Mouse (Mus musculus) heart, embryonic 13.5 days (tissue): ENCODE measurements around the gene Amz1. TPM values are rescaled to one million over a fixed set of nuclear protein-coding genes. Genes with fewer than 3 reads are reported as not detected.

Experiments used
- ATAC-seq: fragments of 200-750 bp; cut with Nextera tagmentation; 2 replicates; pipeline ENCODE4 v1.8.0; 2017; ENCODE audit warnings: moderate TSS enrichment; ENCODE audit not compliant: insufficient number of reproducible peaks, low FRiP score, low TSS enrichment; ENCODE audit errors: extremely low read depth
- H3K27ac ChIP-seq: fragments of 300-500 bp; sonication (generic); replicated peaks from 2 replicates; pipeline ENCODE4 v1.5.1; 2015; ENCODE audit warnings: moderate library complexity, mild to moderate bottlenecking, inconsistent platforms
- H3K27me3 ChIP-seq: fragments of 300-500 bp; sonication (generic); replicated peaks from 2 replicates; pipeline ENCODE4 v1.6.1; 2015; ENCODE audit warnings: mild to moderate bottlenecking, inconsistent platforms
- H3K36me3 ChIP-seq: fragments of 300-500 bp; sonication (generic); 2 replicates; pipeline ENCODE4 v1.6.1; 2015; ENCODE audit warnings: mild to moderate bottlenecking, inconsistent platforms
- H3K4me1 ChIP-seq: fragments of 300-500 bp; sonication (generic); 2 replicates; pipeline ENCODE4 v1.6.1; 2015; ENCODE audit warnings: inconsistent platforms
- H3K4me2 ChIP-seq: fragments of 300-500 bp; sonication (generic); 2 replicates; pipeline ENCODE4 v1.6.1; 2015; ENCODE audit warnings: inconsistent platforms, mild to moderate bottlenecking, moderate library complexity
- H3K4me3 ChIP-seq: fragments of 300-500 bp; sonication (generic); 2 replicates; pipeline ENCODE4 v1.5.1; 2015; ENCODE audit warnings: moderate library complexity, mild to moderate bottlenecking, inconsistent platforms
- H3K9ac ChIP-seq: fragments of 300-500 bp; sonication (generic); 2 replicates; pipeline ENCODE4 v1.6.1; 2015; ENCODE audit warnings: inconsistent platforms, mild to moderate bottlenecking, moderate library complexity
- H3K9me3 ChIP-seq: fragments of 300-500 bp; sonication (generic); 2 replicates; pipeline ENCODE4 v1.6.1; 2016; ENCODE audit warnings: inconsistent platforms
- WGBS: fragments of 180-500 bp; shearing (Covaris S2); methylation state at CpG from one replicate; pipeline ENCODE4 v1.1.7; 2015; ENCODE audit warnings: mixed read lengths; 5-methylcytosine and 5-hydroxymethylcytosine counted together
- polyA plus RNA-seq: library from polyadenylated mRNA; unstranded; fragments of >200 nt; fragmentation: Nextera tagmentation; extraction: Ambion mirVana; gene quantifications from 2 replicates; pipeline ENCODE4 v1.2.1, GENCODE M21; 2015

Gene Amz1
- polyA plus RNA-seq, 1 experiment from 2014 or later = 0.60 TPM

DNA sequence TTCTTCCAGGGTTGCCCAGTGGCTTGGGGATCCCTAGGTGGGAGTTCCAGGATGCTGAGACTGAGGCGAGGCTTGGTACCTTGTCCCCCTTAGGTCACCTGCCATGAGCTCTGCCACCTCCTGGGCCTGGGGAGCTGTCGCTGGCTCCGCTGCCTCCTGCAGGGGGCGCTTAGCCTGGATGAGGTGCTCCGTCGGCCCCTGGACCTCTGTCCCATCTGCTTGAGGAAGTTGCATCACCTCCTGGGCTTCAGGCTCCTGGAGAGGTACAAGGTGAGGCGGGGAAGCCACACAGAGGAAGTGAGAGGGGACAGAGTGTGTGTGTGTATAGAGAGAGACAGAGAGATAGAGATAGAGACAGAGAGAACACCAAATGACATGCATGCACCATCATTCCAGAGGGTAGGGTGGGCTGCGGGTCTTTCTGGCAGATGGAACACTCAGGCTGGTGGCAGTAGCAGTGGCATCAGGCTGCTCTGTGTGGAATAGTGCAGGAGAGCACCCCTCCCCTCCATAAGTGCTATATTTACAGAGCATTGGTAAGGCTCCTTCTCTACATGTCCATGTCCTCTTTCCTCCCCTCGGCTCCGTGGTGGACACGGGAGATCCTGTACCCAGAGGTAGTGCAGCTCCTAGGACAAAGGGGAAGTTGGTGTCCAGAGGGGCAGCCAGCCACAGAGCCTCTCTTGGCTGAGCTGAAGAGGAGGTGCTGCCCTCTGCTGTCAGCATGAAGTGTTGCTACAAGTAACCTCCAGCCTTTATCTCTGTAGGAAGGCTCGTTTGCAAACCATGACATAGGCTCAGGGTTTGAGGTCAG is 25.3 kb downstream of the Amz1 start:
- peak; percentile 28; the same call in 1 of the 2 replicates for ATAC-seq
- H3K27me3 ChIP-seq = no peaks in the 10 kb centered on the region
- peaks cover 10% of the 10 kb centered on the region for H3K4me1 ChIP-seq
- peak overlapping the region; percentile 64 for H3K4me2 ChIP-seq
- H3K9me3 ChIP-seq = peaks cover 4% of the 10 kb centered on the region; the same call in 1 of the 2 replicates
- WGBS = 11% methylated on average over 12 of the region's 12 CpGs
- peaks cover 6% of the 10 kb centered on the region; the same call in 1 of the 2 replicates for H3K36me3 ChIP-seq
- H3K4me3 ChIP-seq = peak overlapping the region; percentile 42
- H3K27ac ChIP-seq = no peak overlapping the region; the same call in 1 of the 2 replicates
- H3K9ac ChIP-seq = peak overlapping the region; percentile 75

DNA sequence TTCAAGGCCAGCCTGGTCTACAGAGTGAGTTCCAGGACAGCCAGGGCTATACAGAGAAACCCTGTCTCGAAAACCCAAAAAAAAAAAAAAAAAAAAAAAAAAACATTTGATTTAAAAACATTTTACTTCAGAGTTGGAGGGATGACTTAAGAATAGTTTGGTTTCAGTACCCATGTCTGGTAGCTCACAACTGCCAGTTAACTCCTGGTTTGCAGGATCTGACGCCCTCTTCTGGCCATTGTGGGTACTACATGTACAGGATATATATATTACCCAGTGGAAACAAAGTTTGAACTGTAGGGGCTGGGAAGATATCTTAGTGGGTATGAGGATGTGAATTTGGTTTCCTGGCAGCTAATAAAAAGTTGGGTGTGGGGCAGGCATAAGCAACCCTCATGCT is 27.0 kb downstream of the Amz1 start:
- H3K9me3 ChIP-seq = peaks cover 7% of the 10 kb centered on the region
- 0% methylated on average over 1 of the region's 2 CpGs for WGBS
- H3K27me3 ChIP-seq = no peaks in the 10 kb centered on the region
- H3K4me3 ChIP-seq = no peak overlapping the region
- no peak overlapping the region for H3K4me2 ChIP-seq
- H3K9ac ChIP-seq = no peak overlapping the region
- peaks cover 14% of the 10 kb centered on the region for H3K4me1 ChIP-seq
- no peak overlapping the region for H3K27ac ChIP-seq
- no peak for ATAC-seq
- H3K36me3 ChIP-seq = peaks cover 16% of the 10 kb centered on the region

DNA sequence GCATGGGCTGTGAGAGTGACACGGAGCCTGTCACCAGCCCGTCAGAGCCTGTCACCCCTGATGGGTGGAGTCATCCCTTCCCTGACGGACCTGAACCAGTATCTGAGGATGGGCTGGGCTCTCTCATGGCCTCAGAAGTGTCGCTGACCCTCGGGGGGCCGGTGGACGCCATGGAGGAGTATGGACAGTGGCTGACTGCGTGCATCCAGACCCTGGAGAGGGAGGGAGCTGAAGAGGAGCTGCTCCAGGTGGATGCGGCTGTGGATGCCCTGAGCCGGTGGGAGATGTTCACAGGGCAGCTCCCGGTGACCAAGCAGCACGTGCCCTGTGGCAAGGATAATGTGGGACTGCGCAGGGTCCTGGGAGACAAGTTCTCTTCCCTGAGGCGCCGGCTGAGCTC is 28.1 kb downstream of the Amz1 start:
- Histone ChIP-seq H3K4me2 (no peak overlapping the region), H3K4me3 (no peak overlapping the region), H3K9me3 (peaks cover 7% of the 10 kb centered on the region), H3K36me3 (peaks cover 17% of the 10 kb centered on the region), H3K4me1 (peaks cover 25% of the 10 kb centered on the region), H3K27me3 (no peaks in the 10 kb centered on the region), H3K9ac (no peak overlapping the region), H3K27ac (no peak overlapping the region)
- 83% methylated on average over 15 of the region's 15 CpGs for WGBS
- no peak for ATAC-seq

DNA sequence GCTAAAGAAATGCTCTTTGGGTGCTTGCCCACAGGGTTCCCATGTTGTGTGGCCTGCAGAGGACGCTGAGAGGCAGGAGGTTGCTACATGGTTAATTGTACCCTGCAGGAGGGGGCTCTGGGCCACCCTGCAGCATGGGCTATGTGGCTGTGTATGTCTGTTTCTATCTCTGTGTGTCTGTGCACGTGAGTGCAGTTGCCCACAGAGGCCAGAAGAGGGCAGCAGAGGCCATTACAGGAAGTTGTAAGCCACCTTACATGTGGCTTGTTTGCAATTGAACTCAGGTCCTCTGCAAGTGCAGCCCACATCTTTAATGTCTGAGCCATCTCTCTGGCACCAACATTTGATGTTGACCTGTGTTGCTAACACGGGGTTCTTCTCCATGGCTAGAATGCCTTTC is 28.7 kb downstream of the Amz1 start:
- ATAC-seq = no peak
- Histone ChIP-seq H3K4me3 (no peak overlapping the region), H3K27ac (no peak overlapping the region), H3K36me3 (peaks cover 23% of the 10 kb centered on the region), H3K9ac (no peak overlapping the region), H3K4me1 (peaks cover 28% of the 10 kb centered on the region), H3K27me3 (no peaks in the 10 kb centered on the region), H3K4me2 (no peak overlapping the region), H3K9me3 (peaks cover 7% of the 10 kb centered on the region)
- 92% methylated on average over 3 of the region's 3 CpGs for WGBS

DNA sequence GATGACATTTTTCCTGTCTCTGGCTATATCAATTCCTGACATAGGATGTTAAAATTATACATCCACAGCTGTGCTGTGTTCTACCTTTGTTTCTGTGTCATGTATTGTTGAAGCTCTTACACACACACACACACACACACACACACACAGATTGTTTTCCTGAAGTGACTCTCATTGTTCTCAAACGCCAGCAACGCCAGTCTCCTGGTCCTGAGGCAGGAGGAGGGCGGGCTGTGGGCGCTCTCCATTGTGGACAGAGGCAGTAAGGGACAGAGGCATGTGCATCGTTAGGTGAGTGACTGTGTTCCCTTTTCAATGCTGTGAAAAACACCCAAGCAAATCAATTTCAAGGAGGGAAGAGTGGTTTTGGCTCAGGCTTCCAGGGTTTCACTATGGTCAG is 29.3 kb downstream of the Amz1 start:
- WGBS = 73% methylated on average over 5 of the region's 5 CpGs
- H3K9ac ChIP-seq = no peak overlapping the region
- H3K36me3 ChIP-seq = peaks cover 29% of the 10 kb centered on the region
- H3K27ac ChIP-seq = no peak overlapping the region
- H3K4me2 ChIP-seq = no peak overlapping the region
- peaks cover 28% of the 10 kb centered on the region for H3K4me1 ChIP-seq
- no peak for ATAC-seq
- H3K27me3 ChIP-seq = no peaks in the 10 kb centered on the region
- peaks cover 7% of the 10 kb centered on the region for H3K9me3 ChIP-seq
- H3K4me3 ChIP-seq = no peak overlapping the region

DNA sequence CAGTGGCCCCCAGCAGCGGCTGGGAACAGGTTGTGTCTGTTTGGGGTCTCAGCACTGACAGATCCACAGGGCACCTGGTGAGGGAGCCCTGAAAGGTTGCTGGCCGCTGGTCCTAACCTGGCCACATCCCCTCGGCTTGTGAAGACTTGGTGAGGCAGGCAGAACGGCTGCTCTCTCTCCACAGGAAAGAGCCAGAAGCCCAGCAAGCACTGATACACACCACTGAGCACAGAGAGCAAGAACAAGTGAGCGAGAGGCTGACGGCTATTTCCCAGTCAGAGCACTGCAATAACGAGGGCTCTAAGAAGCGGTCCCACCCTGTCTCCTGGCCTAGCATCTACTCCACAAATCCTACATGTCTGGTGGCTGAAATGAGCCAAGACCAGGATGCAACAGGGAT is 34.9 kb downstream of the Amz1 start:
- Histone ChIP-seq H3K27me3 (no peaks in the 10 kb centered on the region), H3K4me3 (no peak overlapping the region), H3K27ac (no peak overlapping the region), H3K36me3 (peaks cover 71% of the 10 kb centered on the region), H3K4me1 (peaks cover 23% of the 10 kb centered on the region), H3K4me2 (no peak overlapping the region), H3K9ac (no peak overlapping the region), H3K9me3 (peaks cover 2% of the 10 kb centered on the region; the same call in 1 of the 2 replicates)
- no peak for ATAC-seq
- 85% methylated on average over 8 of the region's 8 CpGs for WGBS

DNA sequence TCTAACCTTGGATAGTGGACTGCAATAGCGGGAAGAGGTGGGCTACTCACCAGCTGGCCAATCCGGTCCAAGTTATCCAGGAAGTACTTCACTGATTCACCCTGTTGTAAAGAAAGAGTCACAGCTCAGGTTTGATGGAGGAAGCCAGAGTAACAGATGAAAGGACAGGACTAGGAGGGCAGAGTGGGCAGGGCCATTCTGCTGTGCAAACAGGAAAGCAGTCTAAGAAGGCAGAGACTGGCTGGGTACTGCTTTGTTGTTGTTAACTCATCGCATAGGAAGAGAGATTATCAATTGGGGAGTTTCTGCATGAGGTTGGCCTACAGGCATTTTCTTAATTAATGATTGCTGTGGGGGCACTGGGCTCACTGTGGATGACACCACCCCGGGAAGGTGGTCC is 38.6 kb downstream of the Amz1 start:
- no peak overlapping the region for H3K4me2 ChIP-seq
- H3K27me3 ChIP-seq = no peaks in the 10 kb centered on the region
- no peak overlapping the region; the same call in 1 of the 2 replicates for H3K27ac ChIP-seq
- no peak overlapping the region for H3K9ac ChIP-seq
- H3K9me3 ChIP-seq = no peaks in the 10 kb centered on the region
- ATAC-seq = no peak
- H3K36me3 ChIP-seq = peaks cover 58% of the 10 kb centered on the region
- H3K4me1 ChIP-seq = peaks cover 37% of the 10 kb centered on the region
- H3K4me3 ChIP-seq = no peak overlapping the region
- WGBS = 73% methylated on average over 4 of the region's 4 CpGs

DNA sequence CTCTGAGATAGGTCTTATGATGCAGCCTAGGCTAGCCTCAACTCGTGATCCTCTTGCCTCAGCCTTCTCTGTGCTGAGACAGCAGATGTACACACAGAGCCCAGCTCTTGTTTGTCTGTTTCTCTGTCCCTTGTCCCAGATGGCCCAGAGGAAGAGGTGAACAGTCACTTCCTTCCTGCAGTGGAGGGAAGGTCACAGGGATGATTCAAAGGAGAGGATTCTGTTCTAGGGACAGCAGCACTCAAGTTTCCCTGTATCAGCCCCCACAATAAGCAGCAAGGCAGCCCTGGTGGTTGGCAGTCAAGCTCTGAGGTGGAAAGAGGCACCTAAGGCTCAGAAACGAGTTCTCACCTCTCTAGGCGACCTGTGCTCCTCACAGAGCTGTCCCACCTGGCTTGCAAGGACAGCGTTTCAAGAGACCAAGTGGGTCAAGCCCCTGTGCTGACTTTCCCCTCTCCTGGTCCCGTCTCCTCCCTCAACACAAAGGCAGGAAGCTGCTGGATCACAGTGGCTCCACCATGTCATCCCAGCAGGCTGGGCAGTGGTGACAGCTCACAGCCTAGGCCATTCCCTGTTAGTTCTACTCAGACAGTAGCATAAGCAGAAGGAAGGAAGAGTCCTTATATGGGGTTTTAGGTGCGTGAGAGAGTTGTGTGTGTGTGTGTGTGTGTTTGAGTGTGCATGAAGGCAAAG is 41.1 kb downstream of the Amz1 start:
- no peaks in the 10 kb centered on the region for H3K27me3 ChIP-seq
- 57% methylated on average over 6 of the region's 6 CpGs for WGBS
- H3K27ac ChIP-seq = peak overlapping the region; percentile 82
- 0 out of 2 replicates have a peak overlapping the region, but pooled peaks have one; percentile 4 for H3K9ac ChIP-seq
- H3K9me3 ChIP-seq = no peaks in the 10 kb centered on the region
- peaks cover 33% of the 10 kb centered on the region for H3K36me3 ChIP-seq
- no peak for ATAC-seq
- no peak overlapping the region for H3K4me2 ChIP-seq
- H3K4me1 ChIP-seq = peaks cover 61% of the 10 kb centered on the region
- H3K4me3 ChIP-seq = no peak overlapping the region

DNA sequence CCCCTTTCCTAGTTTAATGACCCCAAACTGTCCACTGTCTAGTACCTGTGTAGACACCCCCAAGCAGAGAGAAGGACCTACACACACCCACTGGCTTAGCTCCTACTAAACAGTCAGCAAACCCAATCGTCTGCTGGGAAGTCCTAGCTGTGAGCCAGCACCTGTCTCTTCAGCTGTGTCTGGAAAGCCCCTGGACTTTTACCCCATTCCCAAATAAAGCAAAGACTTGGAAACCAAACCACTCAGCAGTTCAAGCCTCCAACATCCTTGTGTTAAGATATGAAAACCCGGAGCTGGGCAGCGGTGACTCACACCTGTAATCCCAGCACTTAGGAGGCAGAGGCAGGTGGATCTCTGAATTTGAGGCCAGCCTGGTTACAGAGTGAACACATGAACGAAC is 42.6 kb downstream of the Amz1 start:
- no peak overlapping the region for H3K9ac ChIP-seq
- no peak overlapping the region for H3K4me3 ChIP-seq
- peaks cover 67% of the 10 kb centered on the region for H3K4me1 ChIP-seq
- H3K27me3 ChIP-seq = no peaks in the 10 kb centered on the region
- ATAC-seq = no peak
- no peaks in the 10 kb centered on the region for H3K9me3 ChIP-seq
- peaks cover 19% of the 10 kb centered on the region for H3K36me3 ChIP-seq
- H3K27ac ChIP-seq = peak overlapping the region; percentile 99
- no peak overlapping the region for H3K4me2 ChIP-seq
- 78% methylated on average over 4 of the region's 4 CpGs for WGBS

DNA sequence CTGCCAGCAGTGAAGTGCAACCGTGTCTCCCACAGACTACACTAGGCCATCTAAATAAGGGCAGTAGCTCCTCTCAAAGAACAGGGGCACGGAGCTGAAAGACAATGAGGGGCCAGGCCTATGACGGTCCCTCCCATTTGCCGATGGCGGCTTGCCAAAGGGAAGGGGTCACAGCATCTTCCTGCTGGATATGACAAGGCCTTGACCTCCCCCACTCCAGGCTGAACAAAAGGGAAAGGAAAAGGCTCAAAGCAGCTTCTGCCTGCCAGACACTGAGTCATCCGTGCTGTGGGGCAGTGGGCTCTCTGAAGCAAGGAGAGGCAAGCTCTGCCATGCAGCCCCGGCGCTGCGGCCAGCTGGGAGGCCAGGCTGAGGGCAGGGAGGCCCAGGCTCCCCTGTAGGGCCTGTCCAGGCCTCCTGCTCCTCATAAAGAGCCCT is 43.8 kb downstream of the Amz1 start:
- Histone ChIP-seq H3K4me1 (peaks cover 76% of the 10 kb centered on the region), H3K9me3 (no peaks in the 10 kb centered on the region), H3K4me3 (no peak overlapping the region), H3K4me2 (peak overlapping the region; percentile 47), H3K9ac (peak overlapping the region; percentile 76), H3K27me3 (no peaks in the 10 kb centered on the region), H3K36me3 (peaks cover 9% of the 10 kb centered on the region; the same call in 1 of the 2 replicates), H3K27ac (peak overlapping the region; percentile 99)
- 7% methylated on average over 9 of the region's 9 CpGs for WGBS
- ATAC-seq = peak; percentile 56; the same call in 1 of the 2 replicates

DNA sequence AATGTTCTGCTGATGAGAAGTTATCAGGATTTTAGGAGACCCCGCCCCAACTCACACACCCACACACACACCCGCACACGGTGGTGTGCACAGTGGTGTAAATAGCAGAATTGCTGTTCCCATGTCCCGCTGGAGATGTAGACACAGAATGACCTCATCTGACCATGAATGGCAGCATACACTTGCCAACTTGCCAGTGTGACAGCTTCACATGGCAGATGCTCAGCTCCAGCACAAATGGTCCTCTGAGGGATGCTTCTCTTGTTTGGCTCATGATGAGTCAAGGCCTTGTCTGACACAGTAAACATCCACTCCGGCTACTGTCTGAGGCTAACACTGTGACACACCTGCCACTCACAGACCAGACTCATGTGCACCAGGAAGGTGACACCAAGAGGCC is 44.4 kb downstream of the Amz1 start:
- Histone ChIP-seq H3K4me1 (peaks cover 79% of the 10 kb centered on the region), H3K36me3 (peaks cover 5% of the 10 kb centered on the region), H3K4me3 (no peak overlapping the region), H3K27ac (peak overlapping the region; percentile 99), H3K9me3 (no peaks in the 10 kb centered on the region), H3K9ac (peak overlapping the region; percentile 76), H3K27me3 (no peaks in the 10 kb centered on the region), H3K4me2 (peak overlapping the region; percentile 47; the same call in 1 of the 2 replicates)
- WGBS = 49% methylated on average over 5 of the region's 5 CpGs
- ATAC-seq = no peak
